Mouse (Mus musculus): ENCODE measurements around the gene Camk2n1. TPM values are rescaled to one million over a fixed set of nuclear protein-coding genes. Genes with fewer than 3 reads are reported as not detected.
A peak's percentile ranks its signal among the peaks of the same experiment; 100 is the strongest.

Camk2n1 gene
- total RNA-seq, 1 experiment from 2014 or later: 22.9 TPM

GRCm38 (mm10) chr4:138464667-138465353 lies 10.7 kb downstream of the Camk2n1 start:
- DNase-seq: peak; percentile 86

- no peak for DNase-seq
Observed at GRCm38 (mm10) chr4:138465446-138465845, 11.3 kb downstream of the Camk2n1 start.

- no peak for DNase-seq
Observed at GRCm38 (mm10) chr4:138466690-138467089, 12.6 kb downstream of the Camk2n1 start.

DNA sequence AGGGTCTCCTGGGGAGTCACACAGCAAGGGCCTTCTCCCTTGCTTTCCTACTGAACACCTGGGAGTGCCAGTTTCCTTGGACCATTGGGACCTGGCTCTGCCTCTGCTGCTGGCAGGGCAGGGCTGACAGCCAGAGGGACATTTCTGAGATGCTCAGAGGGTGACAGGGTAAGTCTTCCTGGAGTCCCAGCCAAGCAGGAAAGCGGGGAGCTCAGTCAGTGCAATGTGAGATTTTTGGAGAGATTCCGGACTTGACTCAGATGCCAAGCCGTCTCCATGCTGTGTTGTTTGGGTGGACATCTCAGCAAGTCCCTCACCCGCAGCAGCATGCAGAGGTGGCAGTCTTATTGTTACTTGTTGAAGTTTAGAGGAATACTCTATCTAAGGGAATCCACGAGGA lies 13.3 kb downstream of the Camk2n1 start:
- DNase-seq: no peak

DNA sequence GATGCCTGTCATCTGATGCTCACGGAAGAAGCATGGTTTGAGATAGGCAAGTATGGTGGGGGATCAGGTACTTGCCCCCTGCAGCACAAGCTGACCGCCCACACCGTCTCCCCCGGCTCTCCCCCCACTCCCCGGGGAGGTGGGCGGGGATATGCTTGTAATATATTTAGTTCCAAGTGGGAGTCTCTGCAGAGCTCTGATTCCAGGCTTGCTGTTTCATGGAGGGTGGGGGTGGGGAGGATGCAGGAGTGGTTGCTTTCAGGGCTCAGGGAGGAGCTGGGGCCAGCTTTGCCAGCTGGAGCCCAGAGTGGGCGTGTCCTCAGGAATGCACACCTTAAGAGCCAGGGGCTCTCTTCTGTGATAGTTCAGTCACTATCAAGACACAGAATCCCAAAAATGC lies 15.0 kb downstream of the Camk2n1 start:
- DNase-seq: no peak

- DNase-seq: no peak
Observed at GRCm38 (mm10) chr4:138471241-138471640, 17.1 kb downstream of the Camk2n1 start.

DNA sequence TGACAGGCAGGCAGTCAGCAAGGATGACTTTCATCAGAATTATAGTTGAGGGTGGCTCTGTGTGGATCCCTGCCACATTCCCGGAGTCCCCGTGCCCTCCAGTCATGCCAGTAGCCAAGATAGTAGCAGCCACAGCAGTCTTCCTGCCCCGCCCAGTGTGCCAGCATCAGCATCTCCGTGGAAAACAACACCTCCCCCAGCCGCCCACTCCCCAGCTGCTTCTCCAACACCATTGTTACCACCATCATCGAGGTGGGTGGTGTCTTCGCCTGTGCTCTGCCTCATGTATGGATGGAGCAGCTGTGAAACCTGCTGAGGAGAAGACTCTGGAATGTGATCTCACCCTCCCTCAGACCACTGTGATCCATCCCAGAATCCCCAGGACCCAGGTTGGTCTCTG lies 25.5 kb downstream of the Camk2n1 start:
- no peak for DNase-seq

- no peak for DNase-seq
Observed at GRCm38 (mm10) chr4:138480962-138481361, 26.8 kb downstream of the Camk2n1 start.

- DNase-seq: no peak
Observed at GRCm38 (mm10) chr4:138482721-138483120, 28.6 kb downstream of the Camk2n1 start.

- no peak for DNase-seq
Observed at GRCm38 (mm10) chr4:138488241-138488640, 34.1 kb downstream of the Camk2n1 start.

DNA sequence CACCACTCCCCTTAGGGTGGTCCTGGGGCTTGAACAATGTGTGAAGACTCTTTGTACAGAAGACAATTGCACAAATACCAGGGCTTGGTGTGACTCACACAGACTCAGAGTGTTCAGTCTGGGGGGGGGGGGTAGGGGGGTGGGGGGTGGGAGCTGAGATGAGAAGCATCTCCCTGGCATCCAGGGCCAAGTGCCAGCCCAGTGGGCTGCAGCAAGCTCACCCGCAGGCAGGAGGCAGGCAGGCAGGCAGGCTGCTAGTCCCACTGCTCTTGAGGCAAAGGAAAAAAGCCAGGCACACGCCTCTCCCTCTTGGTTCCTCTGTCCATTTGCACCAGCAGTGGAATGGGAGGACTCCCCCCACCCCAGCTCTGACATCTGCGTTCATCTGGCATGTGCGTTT lies 37.0 kb downstream of the Camk2n1 start:
- DNase-seq: no peak

DNA sequence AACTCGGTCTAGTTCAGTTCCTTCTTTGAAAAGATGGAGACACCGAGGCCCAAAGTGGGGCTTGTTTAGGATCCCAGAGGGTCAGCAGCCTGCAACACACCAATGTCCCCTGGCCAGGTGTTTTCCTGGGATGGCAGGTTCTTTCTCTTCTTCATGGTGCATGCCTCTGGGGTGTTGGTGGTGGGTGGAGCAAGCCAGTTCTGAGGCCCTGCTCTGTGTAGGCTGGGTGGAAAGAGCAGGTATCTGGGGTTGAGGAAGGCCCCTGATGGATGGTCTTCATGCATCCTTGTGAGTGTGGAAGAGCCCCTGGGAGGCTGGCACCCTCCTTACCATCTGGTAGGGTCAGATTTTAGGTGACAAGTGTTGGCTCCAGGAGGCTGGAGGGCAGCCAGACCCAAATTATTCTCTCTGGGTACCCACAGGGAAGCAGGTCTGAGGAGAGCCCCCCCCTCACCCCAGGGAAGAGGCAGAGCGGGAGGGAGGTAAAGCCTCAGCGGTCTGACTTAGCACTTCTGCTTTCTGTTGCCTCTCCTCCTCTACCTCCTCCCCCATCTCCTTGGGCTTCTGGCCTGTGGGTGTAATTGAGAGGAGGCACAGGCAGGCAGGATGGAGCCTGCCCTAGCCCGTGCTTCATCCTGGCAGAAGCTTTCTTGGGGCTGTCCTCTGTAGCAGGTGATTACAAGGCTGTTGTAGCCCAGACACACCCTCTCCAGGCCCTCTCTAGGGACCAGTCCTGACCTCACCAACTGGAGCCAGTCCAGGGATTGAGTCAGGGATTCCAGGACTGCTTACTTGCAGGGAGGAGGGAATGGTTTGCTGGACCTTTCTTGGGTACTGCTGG lies 39.3 kb downstream of the Camk2n1 start:
- peak; percentile 84 for DNase-seq

DNA sequence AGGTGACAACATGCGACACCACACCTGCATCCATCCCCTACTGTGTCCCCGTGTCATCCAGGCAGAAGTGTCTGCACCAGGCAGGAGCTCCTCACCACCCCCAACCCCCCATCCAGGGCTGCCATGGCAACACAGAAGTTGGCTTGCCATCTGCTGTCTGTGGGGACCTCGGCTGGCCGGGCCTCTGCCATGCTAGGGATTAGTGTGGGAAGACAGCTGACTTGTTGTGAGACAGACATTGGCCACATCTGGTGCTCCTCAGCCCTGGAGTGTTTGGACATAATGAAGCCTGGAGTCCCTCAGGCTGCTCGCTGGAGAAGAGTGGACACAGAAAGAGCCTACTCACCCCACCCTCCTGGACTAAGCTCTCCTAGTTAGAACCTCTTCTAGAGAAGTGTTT lies 40.8 kb downstream of the Camk2n1 start:
- DNase-seq: no peak

DNA sequence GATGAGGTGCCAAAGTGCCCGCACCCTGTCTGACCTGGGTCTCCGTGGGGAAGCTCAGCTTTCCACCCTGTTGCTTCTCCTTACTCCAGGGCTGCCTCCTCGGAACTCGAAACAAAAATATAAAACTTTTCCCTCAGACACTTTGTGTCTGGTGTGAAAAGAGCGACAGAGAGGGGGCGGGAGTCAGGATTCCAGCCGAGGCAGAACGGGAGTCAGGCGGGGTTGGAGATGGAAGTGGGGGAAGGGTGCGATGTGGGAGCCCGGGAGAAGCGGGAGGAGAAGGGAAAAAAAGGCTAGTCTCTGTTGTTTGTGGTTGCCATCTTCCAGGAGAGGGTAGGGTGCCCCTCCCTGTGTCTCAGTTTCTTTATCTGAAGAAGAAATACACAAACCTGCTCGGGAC lies 41.7 kb downstream of the Camk2n1 start:
- no peak for DNase-seq

DNA sequence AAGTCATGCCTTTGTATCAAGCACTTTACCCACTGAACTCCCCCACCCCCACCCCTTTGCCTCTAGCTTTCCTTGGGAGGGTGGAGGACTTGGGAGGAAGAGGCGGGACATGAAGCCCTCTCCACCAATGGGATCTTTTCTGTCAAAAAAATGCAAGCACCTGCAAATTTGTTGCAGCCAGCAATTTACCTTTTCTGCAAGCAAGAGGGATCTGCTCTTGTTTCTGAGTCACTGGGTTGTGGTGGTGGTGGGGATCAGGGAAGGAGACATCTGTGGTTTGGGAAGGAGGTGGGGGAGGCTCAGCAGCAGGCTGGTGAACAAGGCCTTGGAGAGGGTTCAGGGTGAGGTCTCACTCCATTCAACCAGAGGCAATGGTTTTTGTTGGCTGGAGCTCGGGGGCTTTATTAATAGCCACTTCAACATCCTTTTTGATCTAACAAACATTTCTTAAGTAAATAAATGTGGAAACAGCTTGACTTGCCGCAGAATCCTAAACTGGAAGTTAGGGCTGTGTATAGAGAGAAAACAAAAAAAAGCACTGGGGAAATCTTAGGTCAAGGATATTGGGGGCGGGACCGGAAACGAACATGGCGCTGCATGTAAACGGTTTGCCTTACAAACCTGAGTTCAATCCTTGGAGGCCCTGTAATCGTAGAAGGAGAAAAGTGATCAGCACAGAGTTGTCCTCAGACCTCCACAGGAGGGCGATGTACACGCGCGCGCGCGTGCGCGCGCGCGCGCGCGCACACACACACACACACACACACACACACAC lies 42.8 kb downstream of the Camk2n1 start:
- no peak for DNase-seq

- no peak for DNase-seq
Observed at GRCm38 (mm10) chr4:138499856-138500645, 45.9 kb downstream of the Camk2n1 start.

DNA sequence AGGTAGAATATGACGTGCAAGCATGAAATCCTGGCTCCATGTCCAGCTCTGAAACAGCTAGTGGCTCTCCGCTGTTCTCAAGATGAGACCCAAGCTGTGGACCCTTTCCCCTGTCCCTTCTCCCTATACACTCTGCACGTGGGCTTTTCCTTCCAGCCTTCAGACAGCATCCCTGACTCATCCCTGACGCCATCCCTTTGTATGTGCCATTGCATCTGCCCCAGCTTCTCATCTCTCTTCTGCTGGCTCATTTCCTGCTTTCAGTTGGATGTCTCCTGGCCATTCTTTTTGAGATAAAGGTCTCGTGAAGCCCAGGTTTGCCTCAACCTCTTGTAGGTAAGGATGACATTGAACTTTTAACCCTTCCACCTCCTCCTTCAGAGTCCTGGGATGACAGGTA lies 46.9 kb downstream of the Camk2n1 start:
- DNase-seq: no peak

DNA sequence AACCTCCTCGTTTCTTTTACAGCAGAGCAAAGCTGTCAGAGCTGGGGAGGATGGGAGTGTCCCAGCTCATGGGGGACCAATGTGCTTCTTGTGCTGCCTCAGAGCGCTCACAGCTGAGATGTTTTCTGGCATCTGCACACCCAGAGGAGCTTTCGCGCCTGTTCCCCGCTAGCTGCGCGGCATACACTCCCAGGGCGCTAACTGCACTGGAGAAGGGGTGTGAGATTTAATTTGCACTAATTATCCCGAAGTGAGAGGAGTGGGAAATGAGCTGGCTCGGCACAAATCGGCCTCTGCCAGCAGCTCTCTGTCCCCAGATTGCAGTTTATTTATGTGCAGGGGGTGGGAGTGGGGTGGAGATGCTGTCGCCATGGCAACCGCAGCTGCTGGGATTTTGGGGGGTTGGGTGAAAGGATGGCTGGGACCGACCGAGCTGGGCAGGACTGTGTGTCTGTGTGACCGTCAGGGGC lies 50.6 kb downstream of the Camk2n1 start:
- no peak for DNase-seq

DNA sequence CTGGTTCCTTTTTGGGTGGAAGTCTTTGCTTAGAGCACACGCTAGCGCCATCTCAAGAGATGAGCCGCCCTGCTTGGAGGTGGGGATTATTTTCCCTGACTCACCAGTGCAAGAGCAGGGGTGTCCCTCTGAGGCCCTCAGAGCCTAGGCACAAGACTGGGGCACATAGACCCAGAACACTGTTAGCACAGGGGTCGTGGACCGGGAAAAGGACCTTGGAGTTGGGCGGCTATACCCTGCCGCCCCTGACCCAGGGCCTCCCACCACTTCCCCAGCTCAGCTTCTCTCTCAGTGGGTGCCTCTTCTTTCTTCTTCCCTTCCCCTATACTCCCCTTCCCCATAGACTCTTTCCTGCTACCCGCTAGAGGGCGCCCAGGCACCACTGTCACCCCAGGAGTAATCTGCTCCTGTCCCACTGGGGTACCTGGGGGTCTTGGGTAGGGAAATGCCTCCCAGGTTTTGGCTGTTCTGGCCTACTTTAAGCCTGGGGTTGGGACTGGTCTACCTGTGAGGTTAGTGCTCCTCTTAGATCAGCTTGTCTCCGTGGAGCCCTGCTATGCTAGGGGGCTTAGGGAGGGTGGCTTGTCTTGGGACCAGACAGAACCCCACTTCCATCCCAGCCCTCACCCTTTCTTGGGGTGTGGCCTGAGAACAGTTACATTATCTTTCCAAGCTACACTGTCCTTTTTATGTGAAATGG lies 51.2 kb downstream of the Camk2n1 start:
- DNase-seq: peak; percentile 57

DNA sequence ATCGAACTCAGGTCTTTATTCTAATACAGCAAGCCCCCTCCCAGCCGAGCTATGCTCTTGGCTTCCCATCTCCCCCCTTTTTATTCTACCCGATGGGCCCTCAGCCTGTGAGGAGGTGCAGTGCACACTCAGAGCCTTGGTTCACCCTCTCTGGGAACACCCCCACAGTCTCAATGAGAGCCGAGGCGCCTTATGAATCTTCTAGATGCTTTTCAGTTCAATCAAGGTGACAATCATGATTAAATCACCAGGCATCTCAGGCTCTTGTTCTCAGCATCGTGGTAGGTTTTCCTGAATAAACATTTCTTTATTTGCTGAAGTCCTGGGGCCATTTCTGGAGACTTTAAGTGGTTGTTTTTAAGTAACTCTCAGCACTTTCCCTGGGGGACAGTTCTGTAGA lies 53.8 kb downstream of the Camk2n1 start:
- DNase-seq: no peak

Measured in adrenal gland, postnatal 14 days (tissue).